Mouse (Mus musculus) kidney, adult 2 months (tissue): ENCODE measurements around the gene Ccndbp1.

Source experiments
- CTCF ChIP-seq: fragments of 200-500 bp; conservative IDR thresholded peaks from 2 replicates; pipeline ENCODE4 v1.5.1; 2011; ENCODE audit warnings: low read depth, mild to moderate bottlenecking, control low read depth, low read length, moderate library complexity, mixed read lengths; ENCODE audit not compliant: insufficient read depth, insufficient read length
- POLR2A ChIP-seq: fragments of 200-500 bp; IDR thresholded peaks from one replicate; pipeline ENCODE4 v1.6.1; 2011; ENCODE audit warnings: low read depth, low read length, control low read depth

GRCm38 (mm10) chr2:120977926-120978692, 30.1 kb upstream of the Ccndbp1 start:
- TF ChIP-seq POLR2A (no peak), CTCF (no peak)
